ENCODE assay signal across 23 mouse cellular contexts in the genomic region with DNA sequence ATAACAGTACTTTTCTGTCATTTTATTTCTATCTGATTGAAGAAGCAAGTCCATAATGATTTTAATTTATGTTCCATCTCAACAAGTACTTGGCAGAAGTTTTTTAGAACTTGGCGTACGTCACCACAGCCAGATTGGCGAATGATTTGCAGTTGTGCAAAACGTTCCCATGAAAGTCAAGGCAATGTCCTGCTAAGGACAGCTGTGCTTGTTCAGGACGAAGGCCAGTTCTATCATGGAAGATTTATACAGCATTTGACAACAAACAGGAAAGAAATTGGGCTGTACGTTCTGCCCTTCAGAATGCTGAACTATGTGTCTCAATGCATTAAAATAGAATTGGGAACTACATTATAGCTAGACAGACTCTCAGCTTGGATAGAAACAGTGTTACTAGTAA. TPM values are rescaled to one million over a fixed set of nuclear protein-coding genes. Genes with fewer than 3 reads are reported as not detected.
A peak's percentile ranks its signal among the peaks of the same experiment; 100 is the strongest.
DNase-seq lines count a peak whose midpoint lies in the region; ATAC-seq and TF ChIP-seq lines count a peak whose summit lies in the region.
"Had no signal": no experiment of that assay in that cellular context is flagged by ENCODE, and none has a peak within 500 bp of the region (broad histone marks: within the 10 kb centered on the region; RNA-seq: fewer than 3 reads in every experiment).

No protein-coding gene starts in this region.

- no peak overlapping the region for H3K4me3 ChIP-seq in lung, embryonic 14.5 days (ENCODE audit: low read depth, low read length)
- no peak overlapping the region for H3K4me3 ChIP-seq in kidney, embryonic 16.5 days (ENCODE audit: low read length)
- H3K4me3 ChIP-seq in limb, embryonic 10.5 days: no peak overlapping the region
- no peak overlapping the region for H3K4me3 ChIP-seq in hindbrain, embryonic 16.5 days (ENCODE audit: low read length)
- H3K4me3 ChIP-seq: erythroblast, embryonic 14.5 days; gastrocnemius, adult 2 months; neural tube, embryonic 13.5 days had no signal

- no peak overlapping the region for H3K4me2 ChIP-seq in lung, embryonic 14.5 days
- H3K4me2 ChIP-seq in kidney, embryonic 16.5 days (replicated peaks; ENCODE audit: low read depth, low read length): no peak overlapping the region
- H3K4me2 ChIP-seq in hindbrain, embryonic 16.5 days (ENCODE audit: low read length): no peak overlapping the region
- H3K4me2 ChIP-seq: hindbrain, embryonic 14.5 days; midbrain, embryonic 11.5 days; neural tube, embryonic 13.5 days had no signal

- no peak for TF ChIP-seq CTCF in lung, embryonic 14.5 days (IDR thresholded peaks at IDR 0.05; ENCODE audit: low read depth)

- H3K9me3 ChIP-seq in lung, embryonic 14.5 days (ENCODE audit: low read depth, low read length): no peaks in the 10 kb centered on the region
- no peaks in the 10 kb centered on the region for H3K9me3 ChIP-seq in kidney, embryonic 16.5 days (ENCODE audit: low read length)
- no peaks in the 10 kb centered on the region for H3K9me3 ChIP-seq in limb, embryonic 10.5 days (replicated peaks)
- no peaks in the 10 kb centered on the region for H3K9me3 ChIP-seq in hindbrain, embryonic 16.5 days (ENCODE audit: control insufficient read depth, low read length)
- H3K9me3 ChIP-seq: neural tube, embryonic 13.5 days had no signal

- H3K27me3 ChIP-seq in lung, embryonic 14.5 days (ENCODE audit: insufficient read depth, low read length): no peaks in the 10 kb centered on the region
- no peaks in the 10 kb centered on the region for H3K27me3 ChIP-seq in kidney, embryonic 16.5 days (ENCODE audit: insufficient read depth, low read length)
- H3K27me3 ChIP-seq in limb, embryonic 10.5 days (ENCODE audit: low read depth, poor library complexity, severe bottlenecking): no peaks in the 10 kb centered on the region
- no peaks in the 10 kb centered on the region for H3K27me3 ChIP-seq in hindbrain, embryonic 16.5 days (replicated peaks; ENCODE audit: control insufficient read depth, insufficient read depth, low read length)
- H3K27me3 ChIP-seq: CH12.LX; neural tube, embryonic 13.5 days had no signal

- no peaks in the 10 kb centered on the region for H3K4me1 ChIP-seq in lung, embryonic 14.5 days (ENCODE audit: insufficient read depth)
- no peaks in the 10 kb centered on the region for H3K4me1 ChIP-seq in kidney, embryonic 16.5 days (ENCODE audit: insufficient read depth, low read length)
- no peaks in the 10 kb centered on the region for H3K4me1 ChIP-seq in limb, embryonic 10.5 days
- H3K4me1 ChIP-seq in hindbrain, embryonic 16.5 days (ENCODE audit: control insufficient read depth, insufficient read depth, low read depth, low read length): no peaks in the 10 kb centered on the region
- H3K4me1 ChIP-seq: neural tube, embryonic 13.5 days had no signal

- 58% methylated on average over 6 of the region's 6 CpGs for WGBS in lung, embryonic 14.5 days
- 50% methylated on average over 6 of the region's 6 CpGs for WGBS in kidney, embryonic 16.5 days
- WGBS in limb, embryonic 10.5 days: 85% methylated on average over 6 of the region's 6 CpGs
- WGBS in hindbrain, embryonic 16.5 days: 77% methylated on average over 6 of the region's 6 CpGs

- peak; percentile 76 for DNase-seq in heart, adult 11 months
- no peak for DNase-seq in heart, postnatal 14 days
- peak; percentile 29 for DNase-seq in lung, embryonic 14.5 days
- DNase-seq in lung, postnatal 4 days: no peak
- DNase-seq in limb, embryonic 10.5 days (ENCODE audit: low spot score): no peak
- DNase-seq: cerebellum, adult 11 months; cerebellum, postnatal 25 days; gastrocnemius, adult 2 months; liver; liver, postnatal 0 days; right cerebral cortex, postnatal 25 days; thymus, postnatal 36 days had no signal

- H3K27ac ChIP-seq in lung, embryonic 14.5 days (ENCODE audit: low read depth): no peak overlapping the region
- no peak overlapping the region for H3K27ac ChIP-seq in kidney, embryonic 16.5 days (ENCODE audit: low read length)
- H3K27ac ChIP-seq in limb, embryonic 10.5 days: no peak overlapping the region
- no peak overlapping the region for H3K27ac ChIP-seq in hindbrain, embryonic 16.5 days (ENCODE audit: low read depth, low read length)
- H3K27ac ChIP-seq: gastrocnemius, adult 2 months; hindbrain, embryonic 14.5 days; macrophage; neural tube, embryonic 13.5 days had no signal

- intact Hi-C loops in heart, postnatal 14 days (cut with DNase I): no loop called here

- ATAC-seq in lung, embryonic 14.5 days (ENCODE audit: insufficient read depth): no peak
- ATAC-seq in kidney, embryonic 16.5 days (ENCODE audit: low FRiP score, low TSS enrichment): peak; percentile 69; the same call in 1 of the 2 replicates
- no peak for ATAC-seq in hindbrain, embryonic 16.5 days
- ATAC-seq in frontal cortex, adult (ENCODE audit: low TSS enrichment): no peak
- ATAC-seq: forebrain, embryonic 16.5 days; intestine, embryonic 16.5 days; liver, postnatal 0 days had no signal

- no peak overlapping the region for H3K9ac ChIP-seq in lung, embryonic 14.5 days
- H3K9ac ChIP-seq in kidney, embryonic 16.5 days (replicated peaks; ENCODE audit: low read length): no peak overlapping the region
- H3K9ac ChIP-seq in hindbrain, embryonic 16.5 days (ENCODE audit: low read depth, low read length): no peak overlapping the region
- H3K9ac ChIP-seq: hindbrain, embryonic 14.5 days; liver, postnatal 0 days; neural tube, embryonic 13.5 days had no signal

- H3K36me3 ChIP-seq in lung, embryonic 14.5 days (ENCODE audit: insufficient read depth): no peaks in the 10 kb centered on the region
- no peaks in the 10 kb centered on the region for H3K36me3 ChIP-seq in kidney, embryonic 16.5 days (ENCODE audit: insufficient read depth, low read length)
- H3K36me3 ChIP-seq in limb, embryonic 10.5 days: no peaks in the 10 kb centered on the region
- no peaks in the 10 kb centered on the region for H3K36me3 ChIP-seq in hindbrain, embryonic 16.5 days (ENCODE audit: control insufficient read depth, insufficient read depth, low read length)
- H3K36me3 ChIP-seq: neural tube, embryonic 13.5 days had no signal

RNA-seq across cellular contexts. Expression of a gene that starts 35.4 kb away (rescaled TPM):
- 1 to 10 TPM in 1 of 2 experiments, under 1 TPM in 1; 0.45 to 1.1 TPM for total RNA-seq in heart, postnatal 14 days (2021)
- 0.05 and 0.26 TPM in 2 replicates for polyA plus RNA-seq in lung, embryonic 14.5 days (2014; fragmentation: Nextera tagmentation; extraction: Ambion mirVana)
- polyA plus RNA-seq in kidney, embryonic 16.5 days (2015; fragmentation: Nextera tagmentation; extraction: Ambion mirVana): 0.05 and 0.24 TPM in 2 replicates
- polyA plus RNA-seq in limb, embryonic 10.5 days (2016; fragmentation: Nextera tagmentation; extraction: Ambion mirVana): not detected in 2 replicates
- polyA plus RNA-seq in hindbrain, embryonic 16.5 days (2015; fragmentation: Nextera tagmentation; extraction: Ambion mirVana): not detected in 2 replicates
- polyA plus RNA-seq: forebrain, embryonic 16.5 days; hindbrain, embryonic 14.5 days had no signal

Comparison
In these comparisons a context has a peak if more than half of its experiments do, and no peak if none do; other contexts are left out.
1. DNase-seq: peak in heart, adult 11 months (single experiment) and lung, embryonic 14.5 days (single experiment); none in heart, postnatal 14 days (0 of 2), lung, postnatal 4 days (0 of 2) and limb, embryonic 10.5 days (single experiment).